Mouse (Mus musculus) urinary bladder, postnatal 4 days (tissue): ENCODE results near the gene Vmn2r22.
"Not testable (repeated sequence)": the region's sequence is repeated elsewhere in the genome, so short reads cannot be mapped to it uniquely, and the experiment has no call there.

Experiments used
- DNase-seq, 2 experiments: peaks; one replicate each; pipeline ENCODE4 v3.0.0; 2021 to 2022; ENCODE audit warnings: low spot score in 2 of 2

The Vmn2r22 gene

GRCm38 (mm10) chr6:123650625-123651024 lies at the start of gene Vmn2r22:
Gene Vmn2r22, minus strand, starts transcription at chr6:123650725.
- DNase-seq, result not testable (repeated sequence)

DNA sequence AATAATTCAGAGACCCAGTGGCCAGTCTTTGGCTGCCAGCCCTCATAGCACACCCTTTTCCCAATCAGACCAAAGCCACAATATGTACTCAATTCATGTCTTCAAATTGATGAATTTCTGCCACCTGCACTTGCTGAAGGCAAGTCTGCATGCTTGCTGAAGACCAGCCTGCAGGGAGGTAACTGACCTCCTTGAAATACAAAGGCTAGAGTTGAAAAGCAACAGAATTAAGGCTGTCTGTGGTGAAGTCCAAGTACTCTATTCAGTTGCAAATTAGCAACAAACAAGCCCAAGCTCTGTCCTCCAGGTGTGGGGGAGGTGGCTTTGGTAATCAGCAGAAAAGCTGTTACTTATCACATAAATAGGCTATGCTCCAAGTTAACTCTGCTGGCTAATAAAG lies 46.7 kb upstream of the Vmn2r22 start:
- no peak for DNase-seq

DNA sequence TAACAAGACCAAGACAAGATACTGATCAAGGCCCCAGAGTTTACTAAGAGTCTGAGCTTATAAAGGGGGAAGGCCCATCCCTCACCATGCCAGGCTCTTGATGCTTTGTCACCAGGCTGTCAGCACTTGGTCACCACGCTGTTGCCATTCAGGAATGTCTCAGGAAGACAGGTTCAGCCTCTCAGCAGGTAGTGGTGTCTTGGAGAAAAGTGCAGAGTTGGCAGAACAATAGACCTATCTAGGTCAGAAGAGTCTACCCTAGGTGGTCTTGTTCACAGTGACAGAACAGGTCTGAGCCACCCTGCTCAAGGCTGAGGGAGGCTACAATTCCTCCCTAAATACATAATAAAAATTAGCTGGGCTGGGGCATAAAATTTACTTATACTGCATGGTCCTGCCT lies 46.1 kb upstream of the Vmn2r22 start:
- not testable (repeated sequence) for DNase-seq

DNA sequence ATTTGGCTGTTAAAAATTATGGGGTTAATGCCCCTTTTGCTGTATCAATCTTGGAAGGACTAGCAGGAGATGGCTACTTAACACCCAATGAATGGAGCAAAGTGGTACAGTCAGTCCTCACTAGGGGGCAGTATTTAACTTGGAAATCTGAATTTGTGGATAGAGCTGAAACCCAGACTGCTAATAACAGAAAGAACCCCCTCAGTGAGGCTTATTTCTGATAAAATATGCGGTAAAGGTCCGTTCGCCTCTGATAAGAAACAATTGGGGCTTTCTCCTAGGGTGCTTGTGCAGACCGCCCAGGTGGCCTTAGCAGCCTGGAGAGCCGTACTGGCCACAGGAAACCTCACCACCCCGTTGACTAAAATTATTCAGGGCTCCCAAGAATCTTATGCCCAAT lies 6.5 kb upstream of the Vmn2r22 start:
- no peak for DNase-seq

- not testable (repeated sequence) for DNase-seq
Observed at GRCm38 (mm10) chr6:123639394-123639793, 11.1 kb downstream of the Vmn2r22 start.

DNA sequence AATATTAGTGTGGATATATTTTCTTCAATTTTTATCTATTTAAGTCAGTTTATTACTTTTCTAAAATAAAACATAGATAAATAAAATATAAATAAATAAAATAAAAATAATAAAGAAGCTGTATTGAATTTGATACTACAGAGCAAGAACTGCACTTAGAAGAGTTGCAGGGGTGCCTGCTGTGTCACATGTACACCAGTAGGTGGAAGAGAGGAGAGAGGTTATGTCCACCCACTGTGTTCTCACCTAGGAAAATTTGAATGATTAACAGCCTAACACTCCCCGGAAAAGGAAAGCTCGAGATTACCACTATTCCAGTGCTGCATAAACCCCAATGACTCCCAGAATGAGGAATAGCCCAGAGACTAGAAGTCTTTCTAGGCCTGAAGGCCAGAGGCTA lies 26.7 kb downstream of the Vmn2r22 start:
- not testable (repeated sequence) for DNase-seq

DNA sequence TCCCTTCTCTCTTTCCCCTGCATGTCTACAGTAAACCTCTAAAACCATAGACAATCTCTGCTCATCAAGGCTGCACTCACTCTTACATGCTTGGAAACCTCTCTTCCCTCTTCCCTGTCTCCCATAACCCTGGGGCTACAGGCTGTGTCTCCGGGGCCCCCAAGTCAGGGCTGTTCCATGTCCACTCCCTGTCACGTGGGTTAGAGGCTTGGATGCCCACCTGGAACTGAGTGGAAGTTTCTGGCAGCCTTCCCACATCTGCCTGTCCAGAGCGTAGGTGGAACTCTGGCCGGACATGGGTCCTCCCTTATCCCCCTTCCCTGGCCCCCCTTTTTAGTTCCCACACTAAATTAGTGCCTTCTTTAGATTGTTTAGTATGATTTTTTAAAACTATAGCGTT lies 62.2 kb downstream of the Vmn2r22 start:
- not testable (repeated sequence) for DNase-seq

DNA sequence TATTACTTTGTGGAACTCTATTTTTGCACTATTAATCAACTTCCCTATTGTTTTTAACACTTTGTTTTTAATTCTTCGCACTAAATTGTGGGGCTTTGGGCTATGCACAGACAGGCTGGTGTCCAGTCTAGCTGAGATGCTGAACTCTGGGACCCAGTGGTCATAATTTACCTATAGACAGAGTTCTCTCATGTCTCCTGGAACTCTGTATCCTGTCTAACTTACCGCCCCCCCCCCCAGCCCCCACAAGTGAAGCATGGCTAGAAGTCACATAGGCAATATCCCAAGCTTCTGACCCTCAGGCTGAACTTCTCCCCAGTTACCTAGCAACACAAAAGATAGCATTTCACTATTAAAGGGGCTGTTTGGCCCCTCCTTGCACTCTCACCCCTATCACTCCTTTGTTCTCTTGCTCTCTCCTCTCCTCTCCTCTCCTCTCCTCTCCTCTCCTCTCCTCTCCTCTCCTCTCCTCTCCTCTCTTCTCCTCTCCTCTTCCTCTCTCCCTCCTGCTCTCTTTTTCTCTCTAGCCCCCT lies 62.7 kb downstream of the Vmn2r22 start:
- not testable (repeated sequence) for DNase-seq

GRCm38 (mm10) chr6:123583988-123584387 lies 66.5 kb downstream of the Vmn2r22 start:
- DNase-seq, result not testable (repeated sequence)

GRCm38 (mm10) chr6:123574698-123575097 lies 75.8 kb downstream of the Vmn2r22 start:
- DNase-seq, result not testable (repeated sequence)
